Mouse (Mus musculus): ENCODE measurements around the gene Spire2. TPM values are rescaled to one million over a fixed set of nuclear protein-coding genes. Genes with fewer than 3 reads are reported as not detected.
A peak's percentile ranks its signal among the peaks of the same experiment; 100 is the strongest.

Spire2 gene
- polyA plus RNA-seq, 1 experiment from 2014 or later, result 1.4 TPM

DNA sequence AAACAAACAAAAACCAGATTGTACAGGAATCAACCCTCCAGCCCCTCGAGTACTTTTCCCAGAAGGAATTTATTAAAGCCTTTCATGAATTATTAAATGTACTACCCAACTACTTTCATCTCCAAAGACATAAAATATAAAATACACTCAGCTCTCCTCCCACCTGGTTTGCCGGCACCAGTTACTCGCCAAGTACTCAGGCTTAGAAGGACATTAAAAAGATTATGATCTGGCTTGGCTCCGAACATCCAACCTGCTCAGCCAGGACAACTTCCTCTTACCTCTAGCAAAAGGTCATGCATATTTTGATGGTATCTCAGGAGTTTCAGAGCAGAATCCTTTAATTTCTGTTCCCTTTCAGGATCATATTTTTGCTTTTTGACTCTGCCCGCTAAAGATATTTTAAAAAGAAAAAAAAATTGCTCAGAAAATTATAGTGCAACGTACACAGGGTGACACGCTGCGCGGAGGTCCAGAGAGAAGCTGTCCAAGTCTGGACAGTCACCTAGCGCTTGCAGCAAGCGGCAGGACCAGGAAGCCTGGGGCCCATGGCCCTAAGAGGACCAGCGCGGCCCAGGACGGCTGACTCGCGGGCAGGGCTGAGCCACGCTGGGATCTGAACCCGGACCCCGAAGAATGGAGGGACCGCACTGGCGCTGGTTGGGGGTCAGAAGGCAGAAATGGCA lies 14.6 kb upstream of the Spire2 start:
- H3K9me3 ChIP-seq, result no peaks in the 10 kb centered on the region
- H3K27ac ChIP-seq, result no peak overlapping the region
- no peaks in the 10 kb centered on the region for H3K27me3 ChIP-seq
- H3K4me3 ChIP-seq (replicated peaks), result peak overlapping the region; percentile 66
- peak; percentile 77 for ATAC-seq (ENCODE audit: insufficient number of reproducible peaks, insufficient read depth, low FRiP score, low TSS enrichment, low read depth)
- 4% methylated on average over 21 of the region's 21 CpGs for WGBS
- H3K36me3 ChIP-seq, result peaks cover 5% of the 10 kb centered on the region; the same call in 1 of the 2 replicates
- peak overlapping the region; percentile 68 for H3K9ac ChIP-seq (replicated peaks)
- peaks cover 14% of the 10 kb centered on the region for H3K4me1 ChIP-seq (replicated peaks)
- H3K4me2 ChIP-seq, result peak overlapping the region; percentile 80

DNA sequence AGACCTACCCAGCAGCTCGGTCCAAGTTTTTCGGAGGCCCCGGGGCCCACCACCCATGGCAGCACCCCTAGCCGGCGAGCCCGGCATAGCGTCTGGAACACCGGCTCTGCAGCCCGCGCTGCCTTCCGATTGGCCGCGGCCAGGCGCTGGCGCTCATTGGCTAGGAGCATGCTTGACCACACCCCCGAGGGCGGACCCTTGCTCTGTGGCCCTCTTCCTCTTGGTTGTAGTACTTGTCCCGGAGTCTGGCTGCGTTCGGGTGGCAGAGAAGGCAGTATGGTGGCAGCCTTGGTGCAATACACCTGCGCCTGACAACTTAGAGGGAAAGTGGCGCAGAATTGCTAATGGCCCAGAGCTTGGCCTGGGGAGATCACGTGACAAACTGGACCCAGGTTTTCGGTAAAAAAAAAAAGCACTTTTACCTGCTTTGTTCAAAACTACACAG lies 14.0 kb upstream of the Spire2 start, which contains the start of gene Fanca:
Gene Fanca, minus strand, starts transcription at position 110 of the 445 bp plus-strand sequence.
- H3K4me1 ChIP-seq (replicated peaks), result peaks cover 14% of the 10 kb centered on the region
- H3K9me3 ChIP-seq, result no peaks in the 10 kb centered on the region
- ATAC-seq (ENCODE audit: insufficient number of reproducible peaks, insufficient read depth, low FRiP score, low TSS enrichment, low read depth), result peak; percentile 98
- peaks cover 4% of the 10 kb centered on the region; the same call in 1 of the 2 replicates for H3K36me3 ChIP-seq
- H3K9ac ChIP-seq (replicated peaks), result peak within 1 kb of the TSS; percentile 68
- WGBS, result under 1% methylated on average over 24 of the region's 24 CpGs
- peak within 1 kb of the TSS; percentile 66 for H3K4me3 ChIP-seq (replicated peaks)
- H3K27ac ChIP-seq, result no peak within 1 kb of the TSS
- H3K27me3 ChIP-seq, result no peaks in the 10 kb centered on the region
- peak within 1 kb of the TSS; percentile 80 for H3K4me2 ChIP-seq

DNA sequence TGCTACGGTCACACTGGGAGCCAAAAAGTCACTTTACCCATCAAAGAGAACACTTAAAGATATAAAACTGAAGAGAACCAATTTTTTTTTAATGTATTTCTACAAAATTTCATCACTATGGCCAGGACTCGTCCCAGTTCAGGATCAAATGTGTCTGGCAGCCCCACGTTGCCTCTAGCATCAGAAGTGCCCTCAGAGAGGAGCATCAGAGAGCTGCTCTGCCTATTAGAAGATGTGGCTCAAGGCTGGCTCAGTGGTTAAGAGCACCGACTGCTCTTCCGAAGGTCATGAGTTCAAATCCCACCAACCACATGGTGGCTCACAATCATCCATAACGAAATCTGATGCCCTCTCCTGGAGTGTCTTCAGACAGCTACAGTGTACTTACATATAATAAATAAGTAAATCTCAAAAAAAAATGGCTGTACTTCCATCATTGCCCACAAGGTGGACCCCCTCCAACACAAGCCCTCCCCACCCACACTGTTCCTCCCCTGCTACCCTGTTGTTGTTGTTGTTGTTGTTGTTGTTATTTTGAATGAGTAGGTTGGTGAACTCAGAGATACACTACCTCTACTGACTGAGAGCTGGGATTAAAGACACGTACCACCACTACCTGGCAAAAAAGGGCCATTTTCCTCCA lies 12.9 kb upstream of the Spire2 start:
- 33% methylated on average over 7 of the region's 7 CpGs for WGBS
- H3K4me1 ChIP-seq (replicated peaks), result peaks cover 14% of the 10 kb centered on the region
- H3K36me3 ChIP-seq, result no peaks in the 10 kb centered on the region
- H3K9me3 ChIP-seq, result no peaks in the 10 kb centered on the region
- H3K9ac ChIP-seq (replicated peaks), result no peak overlapping the region
- ATAC-seq (ENCODE audit: insufficient number of reproducible peaks, insufficient read depth, low FRiP score, low TSS enrichment, low read depth), result no peak
- no peak overlapping the region for H3K4me3 ChIP-seq (replicated peaks)
- H3K27me3 ChIP-seq, result no peaks in the 10 kb centered on the region
- H3K4me2 ChIP-seq, result no peak overlapping the region
- no peak overlapping the region for H3K27ac ChIP-seq

DNA sequence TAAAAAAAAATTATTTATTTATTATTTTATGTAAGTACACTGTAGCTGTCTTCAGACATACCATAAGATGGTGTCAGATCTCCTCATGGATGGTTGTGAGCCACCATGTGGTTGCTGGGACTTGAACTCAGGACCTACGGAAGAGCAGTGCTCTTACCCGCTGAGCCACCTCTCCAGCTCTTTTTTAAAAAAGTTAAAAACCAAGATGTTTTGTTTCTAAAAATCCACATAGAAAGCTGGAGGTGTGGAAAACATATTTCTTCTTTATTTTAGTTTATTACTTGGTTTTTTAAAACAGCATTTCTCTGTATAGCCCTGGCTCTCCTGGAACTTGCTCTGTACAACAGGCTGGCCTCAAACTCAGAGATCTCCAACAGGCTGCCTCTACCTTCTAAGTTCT lies 4.0 kb upstream of the Spire2 start:
- H3K4me3 ChIP-seq (replicated peaks), result no peak overlapping the region
- 94% methylated on average over 2 of the region's 2 CpGs for WGBS
- peaks cover 35% of the 10 kb centered on the region for H3K27me3 ChIP-seq
- H3K36me3 ChIP-seq, result no peaks in the 10 kb centered on the region
- ATAC-seq (ENCODE audit: insufficient number of reproducible peaks, insufficient read depth, low FRiP score, low TSS enrichment, low read depth), result no peak
- H3K4me1 ChIP-seq (replicated peaks), result peaks cover 7% of the 10 kb centered on the region; the same call in 1 of the 2 replicates
- H3K27ac ChIP-seq, result no peak overlapping the region
- H3K9me3 ChIP-seq, result no peaks in the 10 kb centered on the region
- no peak overlapping the region for H3K4me2 ChIP-seq
- no peak overlapping the region for H3K9ac ChIP-seq (replicated peaks)

DNA sequence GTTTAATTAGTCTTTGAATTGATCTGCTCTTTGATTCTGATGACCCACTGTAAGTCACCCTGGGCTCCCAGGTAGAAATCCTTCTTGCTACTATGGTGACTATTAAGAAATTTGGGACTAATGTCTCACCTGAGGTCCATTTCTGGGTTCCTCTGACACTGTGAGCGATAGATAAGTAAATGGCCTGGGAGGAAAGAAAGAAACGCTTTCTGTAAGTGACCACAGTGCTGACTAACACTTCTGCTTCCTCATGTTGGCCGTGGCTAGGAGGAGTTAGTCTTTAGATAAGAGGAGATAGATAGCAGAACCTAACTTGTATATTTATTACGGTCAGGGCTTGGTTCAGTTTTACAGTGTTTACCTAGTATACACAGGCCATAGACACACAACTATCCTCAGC lies 3.2 kb upstream of the Spire2 start:
- H3K27me3 ChIP-seq, result peaks cover 43% of the 10 kb centered on the region
- H3K4me3 ChIP-seq (replicated peaks), result no peak overlapping the region
- WGBS, result 77% methylated on average over 4 of the region's 4 CpGs
- H3K36me3 ChIP-seq, result no peaks in the 10 kb centered on the region
- no peak overlapping the region for H3K4me2 ChIP-seq
- no peak for ATAC-seq (ENCODE audit: insufficient number of reproducible peaks, insufficient read depth, low FRiP score, low TSS enrichment, low read depth)
- no peaks in the 10 kb centered on the region for H3K9me3 ChIP-seq
- H3K27ac ChIP-seq, result no peak overlapping the region
- H3K9ac ChIP-seq (replicated peaks), result no peak overlapping the region
- peaks cover 7% of the 10 kb centered on the region; the same call in 1 of the 2 replicates for H3K4me1 ChIP-seq (replicated peaks)

DNA sequence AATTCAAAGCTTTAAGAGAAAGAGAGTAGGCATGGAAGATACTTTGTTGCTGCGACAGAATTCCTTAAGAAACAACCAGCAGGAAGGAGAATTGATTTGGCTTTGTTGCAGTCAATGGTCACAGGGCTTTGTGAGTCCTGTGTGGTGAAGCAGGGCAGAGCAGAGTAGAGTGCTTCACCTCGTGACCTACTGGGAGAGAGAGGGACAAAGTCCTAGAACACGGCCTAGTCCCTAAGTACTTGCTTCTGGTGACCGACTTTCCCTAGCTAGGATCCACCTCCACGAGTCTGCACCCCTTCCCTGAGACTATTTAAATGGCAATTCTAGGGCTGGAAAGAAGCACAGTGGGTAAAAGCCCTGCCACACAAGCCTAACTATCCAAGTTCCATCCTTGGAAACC lies 2.6 kb upstream of the Spire2 start:
- ATAC-seq (ENCODE audit: insufficient number of reproducible peaks, insufficient read depth, low FRiP score, low TSS enrichment, low read depth), result no peak
- 85% methylated on average over 5 of the region's 5 CpGs for WGBS
- H3K36me3 ChIP-seq, result no peaks in the 10 kb centered on the region
- peaks cover 7% of the 10 kb centered on the region; the same call in 1 of the 2 replicates for H3K4me1 ChIP-seq (replicated peaks)
- H3K27me3 ChIP-seq, result peaks cover 49% of the 10 kb centered on the region
- no peak overlapping the region for H3K4me2 ChIP-seq
- H3K9me3 ChIP-seq, result no peaks in the 10 kb centered on the region
- no peak overlapping the region for H3K27ac ChIP-seq
- no peak overlapping the region for H3K4me3 ChIP-seq (replicated peaks)
- no peak overlapping the region for H3K9ac ChIP-seq (replicated peaks)

DNA sequence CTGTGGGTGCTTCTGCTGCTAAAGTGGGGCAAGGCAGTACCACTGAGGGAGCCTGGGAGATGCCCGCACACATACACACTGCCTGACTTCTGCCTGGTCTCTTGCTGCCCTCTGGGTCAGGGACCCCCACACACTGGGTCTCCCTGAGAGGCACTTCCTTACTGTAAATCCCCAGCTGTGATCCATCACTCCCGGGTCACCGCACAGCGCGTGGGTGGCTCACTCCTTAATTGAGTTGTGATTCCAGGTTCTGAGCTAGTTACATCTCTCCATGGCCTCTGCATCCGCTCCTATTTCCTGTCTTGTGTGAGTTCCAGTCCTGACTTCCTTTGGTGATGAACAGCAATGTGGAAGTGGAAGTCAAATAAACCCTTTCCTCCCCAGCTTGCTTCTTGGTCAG lies 1.8 kb upstream of the Spire2 start:
- H3K4me1 ChIP-seq (replicated peaks), result peaks cover 7% of the 10 kb centered on the region; the same call in 1 of the 2 replicates
- no peak overlapping the region for H3K4me2 ChIP-seq
- no peaks in the 10 kb centered on the region for H3K36me3 ChIP-seq
- no peaks in the 10 kb centered on the region for H3K9me3 ChIP-seq
- no peak overlapping the region for H3K4me3 ChIP-seq (replicated peaks)
- no peak for ATAC-seq (ENCODE audit: insufficient number of reproducible peaks, insufficient read depth, low FRiP score, low TSS enrichment, low read depth)
- peaks cover 54% of the 10 kb centered on the region for H3K27me3 ChIP-seq
- 70% methylated on average over 6 of the region's 6 CpGs for WGBS
- no peak overlapping the region for H3K27ac ChIP-seq
- no peak overlapping the region for H3K9ac ChIP-seq (replicated peaks)

DNA sequence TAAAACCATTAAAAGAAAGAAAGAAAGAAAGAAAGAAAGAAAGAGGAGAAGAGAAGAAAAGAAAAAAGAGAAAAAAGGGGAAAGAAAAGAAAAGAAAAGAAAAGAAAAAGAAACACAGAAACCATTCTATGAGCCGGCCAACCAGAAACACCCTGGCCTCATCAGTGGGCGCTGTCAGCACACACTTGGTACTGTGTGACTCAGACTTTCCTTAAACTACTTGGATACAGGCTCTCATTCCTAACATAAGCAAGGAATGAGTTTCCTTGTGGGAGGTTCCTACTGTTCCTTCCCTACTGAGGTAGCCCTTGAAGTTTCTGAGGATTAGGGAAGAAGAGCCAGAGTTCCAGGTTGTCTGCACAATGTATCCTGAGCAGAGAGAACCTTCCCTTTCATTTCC lies 1.2 kb upstream of the Spire2 start:
- WGBS, result 81% methylated on average over 2 of the region's 2 CpGs
- no peak overlapping the region for H3K4me3 ChIP-seq (replicated peaks)
- H3K4me2 ChIP-seq, result no peak overlapping the region
- ATAC-seq (ENCODE audit: insufficient number of reproducible peaks, insufficient read depth, low FRiP score, low TSS enrichment, low read depth), result no peak
- H3K27me3 ChIP-seq, result peaks cover 54% of the 10 kb centered on the region
- H3K9me3 ChIP-seq, result no peaks in the 10 kb centered on the region
- H3K9ac ChIP-seq (replicated peaks), result no peak overlapping the region
- peaks cover 7% of the 10 kb centered on the region; the same call in 1 of the 2 replicates for H3K4me1 ChIP-seq (replicated peaks)
- H3K36me3 ChIP-seq, result no peaks in the 10 kb centered on the region
- H3K27ac ChIP-seq, result no peak overlapping the region

DNA sequence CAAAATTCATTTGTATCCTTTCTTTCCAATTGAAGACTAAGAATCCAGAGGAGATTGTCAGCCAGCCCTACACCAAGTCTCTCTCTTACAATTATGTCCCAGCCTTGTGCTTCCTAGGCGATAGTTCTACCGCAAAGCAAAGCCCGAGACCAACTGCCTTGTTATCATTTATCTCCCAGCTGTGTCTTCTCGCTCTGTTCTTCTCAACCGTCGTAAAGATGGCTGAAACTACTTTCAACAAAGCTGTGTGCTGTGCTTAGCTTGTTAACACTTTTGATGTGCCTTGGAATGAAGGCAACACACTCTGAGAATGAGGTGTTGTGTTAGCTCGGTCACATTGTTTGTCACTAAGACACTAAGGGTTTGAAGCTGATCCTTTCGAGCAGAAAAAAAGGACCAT lies 703 bp upstream of the Spire2 start:
- Histone ChIP-seq H3K9me3 (no peaks in the 10 kb centered on the region), H3K4me3 (replicated peaks) (peak overlapping the region; percentile 59), H3K27ac (no peak overlapping the region), H3K4me2 (peak overlapping the region; percentile 91), H3K4me1 (replicated peaks) (peaks cover 7% of the 10 kb centered on the region; the same call in 1 of the 2 replicates), H3K36me3 (no peaks in the 10 kb centered on the region), H3K9ac (replicated peaks) (no peak overlapping the region), H3K27me3 (peaks cover 54% of the 10 kb centered on the region)
- ATAC-seq (ENCODE audit: insufficient number of reproducible peaks, insufficient read depth, low FRiP score, low TSS enrichment, low read depth), result no peak
- WGBS, result 32% methylated on average over 8 of the region's 8 CpGs

DNA sequence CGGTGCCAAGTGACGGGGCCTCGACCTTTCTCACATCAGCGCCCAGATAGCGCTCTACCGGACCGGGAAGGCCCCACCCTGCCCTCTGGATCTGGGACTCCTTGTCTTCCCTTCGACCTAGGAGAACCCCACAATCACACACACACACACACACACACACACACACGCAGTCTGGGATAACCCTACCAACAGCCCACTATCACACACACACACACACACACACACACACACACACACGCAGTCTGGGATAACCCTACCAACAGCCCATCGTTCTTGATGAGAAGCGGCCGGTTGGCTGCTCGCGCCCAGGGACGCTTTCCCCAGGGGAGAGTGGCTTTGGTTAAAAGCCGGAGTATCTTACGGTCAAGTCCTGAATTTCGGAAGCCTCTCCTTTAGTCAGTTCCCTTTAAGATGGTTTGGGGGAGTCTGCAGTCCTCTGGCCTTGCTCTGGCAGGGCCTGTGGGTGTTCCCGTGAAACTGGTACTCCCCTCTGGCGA lies 626 bp downstream of the Spire2 start:
- H3K4me2 ChIP-seq, result peak overlapping the region; percentile 91
- ATAC-seq (ENCODE audit: insufficient number of reproducible peaks, insufficient read depth, low FRiP score, low TSS enrichment, low read depth), result peak; percentile 33; the same call in 1 of the 2 replicates
- H3K4me3 ChIP-seq (replicated peaks), result peak overlapping the region; percentile 59
- H3K27me3 ChIP-seq, result peaks cover 48% of the 10 kb centered on the region
- H3K36me3 ChIP-seq, result no peaks in the 10 kb centered on the region
- H3K4me1 ChIP-seq (replicated peaks), result peaks cover 7% of the 10 kb centered on the region; the same call in 1 of the 2 replicates
- WGBS, result 3% methylated on average over 19 of the region's 21 CpGs
- H3K9me3 ChIP-seq, result no peaks in the 10 kb centered on the region
- H3K27ac ChIP-seq, result no peak overlapping the region
- peak overlapping the region; percentile 46 for H3K9ac ChIP-seq (replicated peaks)

DNA sequence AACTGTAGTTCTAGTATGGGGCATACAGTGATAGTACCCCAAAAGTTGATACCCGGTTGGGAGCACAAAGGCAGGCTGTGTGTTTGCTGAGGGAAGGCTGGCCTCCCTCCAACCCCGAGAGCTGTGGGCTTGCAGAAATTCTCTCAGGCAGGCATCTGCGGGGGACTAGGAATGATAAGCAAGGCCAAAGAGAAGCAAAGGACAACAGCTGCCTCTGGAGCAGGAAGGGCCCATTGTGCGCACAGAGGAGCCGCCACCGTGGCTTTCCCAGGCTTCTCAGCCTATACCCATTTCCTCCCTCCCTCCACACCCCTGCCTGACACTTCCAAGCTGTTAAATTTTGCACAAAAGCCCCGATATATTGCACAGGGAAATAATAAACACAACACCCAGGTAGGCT lies 1.4 kb downstream of the Spire2 start:
- Histone ChIP-seq H3K9ac (replicated peaks) (no peak overlapping the region), H3K9me3 (no peaks in the 10 kb centered on the region), H3K4me3 (replicated peaks) (0 out of 2 replicates have a peak overlapping the region, but pooled peaks have one; percentile 6), H3K4me1 (replicated peaks) (peaks cover 7% of the 10 kb centered on the region; the same call in 1 of the 2 replicates), H3K27ac (no peak overlapping the region), H3K4me2 (no peak overlapping the region), H3K36me3 (no peaks in the 10 kb centered on the region), H3K27me3 (peaks cover 48% of the 10 kb centered on the region)
- WGBS, result 9% methylated on average over 7 of the region's 7 CpGs
- ATAC-seq (ENCODE audit: insufficient number of reproducible peaks, insufficient read depth, low FRiP score, low TSS enrichment, low read depth), result no peak
